Mouse (Mus musculus): ENCODE results near the gene Sec22c. TPM values are rescaled to one million over a fixed set of nuclear protein-coding genes. Genes with fewer than 3 reads are reported as not detected.

Gene Sec22c
- polyA plus RNA-seq, 1 experiment from 2014 or later = 5.7 TPM

- Histone ChIP-seq H3K36me3 (peaks cover 12% of the 10 kb centered on the region; the same call in 1 of the 2 replicates), H3K4me2 (no peak overlapping the region), H3K27me3 (no peaks in the 10 kb centered on the region), H3K4me3 (no peak overlapping the region), H3K9ac (no peak overlapping the region), H3K9me3 (replicated peaks) (no peaks in the 10 kb centered on the region), H3K4me1 (replicated peaks) (no peaks in the 10 kb centered on the region), H3K27ac (no peak overlapping the region)
- 77% methylated on average over 15 of the region's 15 CpGs for WGBS
- ATAC-seq (replicated peaks; ENCODE audit: insufficient number of reproducible peaks, insufficient read depth, low FRiP score, low read depth) = no peak
Observed at GRCm38 (mm10) chr9:121690200-121690651, 15.1 kb downstream of the Sec22c start.

DNA sequence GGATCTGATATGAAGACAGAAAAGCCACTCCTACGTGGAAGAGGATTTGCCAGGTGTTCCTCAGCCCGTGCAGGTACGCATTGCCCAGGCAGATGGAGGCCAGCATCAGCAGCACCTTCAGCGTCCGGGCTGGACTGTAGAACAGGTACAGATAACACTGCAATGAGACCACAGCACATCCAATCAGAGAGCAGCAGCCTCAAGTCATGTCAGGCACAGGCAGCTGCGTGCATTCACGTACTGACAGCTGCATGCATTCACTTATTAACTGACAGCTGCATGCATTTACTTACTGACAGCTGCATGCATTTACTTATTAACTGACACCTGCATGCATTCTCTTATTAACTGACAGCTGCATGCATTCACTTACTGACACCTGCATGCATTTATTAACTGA lies 20.6 kb downstream of the Sec22c start:
- H3K27me3 ChIP-seq = no peaks in the 10 kb centered on the region
- no peak overlapping the region for H3K9ac ChIP-seq
- peaks cover 19% of the 10 kb centered on the region; the same call in 1 of the 2 replicates for H3K36me3 ChIP-seq
- H3K4me3 ChIP-seq = no peak overlapping the region
- H3K27ac ChIP-seq = no peak overlapping the region
- H3K4me1 ChIP-seq (replicated peaks) = no peaks in the 10 kb centered on the region
- no peak for ATAC-seq (replicated peaks; ENCODE audit: insufficient number of reproducible peaks, insufficient read depth, low FRiP score, low read depth)
- no peaks in the 10 kb centered on the region for H3K9me3 ChIP-seq (replicated peaks)
- H3K4me2 ChIP-seq = no peak overlapping the region
- 75% methylated on average over 7 of the region's 7 CpGs for WGBS

GRCm38 (mm10) chr9:121682037-121682680 lies 23.1 kb downstream of the Sec22c start:
- Histone ChIP-seq H3K9me3 (replicated peaks) (no peaks in the 10 kb centered on the region), H3K4me3 (no peak overlapping the region), H3K27me3 (no peaks in the 10 kb centered on the region; the same call in 1 of the 2 replicates), H3K4me1 (replicated peaks) (no peaks in the 10 kb centered on the region), H3K4me2 (no peak overlapping the region), H3K27ac (no peak overlapping the region), H3K36me3 (peaks cover 12% of the 10 kb centered on the region; the same call in 1 of the 2 replicates), H3K9ac (no peak overlapping the region)
- ATAC-seq (replicated peaks; ENCODE audit: insufficient number of reproducible peaks, insufficient read depth, low FRiP score, low read depth) = no peak
- WGBS = 73% methylated on average over 18 of the region's 18 CpGs

GRCm38 (mm10) chr9:121681191-121681590 lies 24.1 kb downstream of the Sec22c start:
- Histone ChIP-seq H3K4me1 (replicated peaks) (no peaks in the 10 kb centered on the region), H3K4me2 (no peak overlapping the region), H3K27me3 (no peaks in the 10 kb centered on the region; the same call in 1 of the 2 replicates), H3K27ac (no peak overlapping the region), H3K9ac (no peak overlapping the region), H3K4me3 (no peak overlapping the region), H3K9me3 (replicated peaks) (no peaks in the 10 kb centered on the region), H3K36me3 (peaks cover 12% of the 10 kb centered on the region; the same call in 1 of the 2 replicates)
- WGBS = 66% methylated on average over 8 of the region's 8 CpGs
- no peak for ATAC-seq (replicated peaks; ENCODE audit: insufficient number of reproducible peaks, insufficient read depth, low FRiP score, low read depth)

DNA sequence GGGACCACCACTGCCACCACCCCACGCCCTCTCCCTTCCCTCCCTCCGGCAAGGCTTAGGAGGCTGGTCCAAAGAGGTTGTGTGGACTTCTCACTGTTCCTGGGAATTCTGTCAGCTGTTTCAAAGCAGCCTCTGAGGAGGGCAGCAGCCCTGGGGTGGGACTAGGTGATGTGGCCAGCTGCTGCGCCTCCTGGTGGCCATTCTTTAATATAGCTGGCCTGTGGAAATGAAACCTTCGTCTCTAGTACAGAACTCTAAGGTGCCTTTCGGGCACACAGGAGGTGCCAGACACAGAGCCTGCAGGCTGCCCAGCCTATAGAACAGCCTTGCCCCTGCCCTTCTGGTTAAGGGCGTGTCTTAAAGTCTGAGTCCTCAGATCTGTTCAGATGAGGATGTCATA lies 25.7 kb downstream of the Sec22c start:
- Histone ChIP-seq H3K27ac (no peak overlapping the region), H3K9me3 (replicated peaks) (no peaks in the 10 kb centered on the region), H3K36me3 (peaks cover 4% of the 10 kb centered on the region; the same call in 1 of the 2 replicates), H3K4me1 (replicated peaks) (no peaks in the 10 kb centered on the region), H3K9ac (no peak overlapping the region), H3K4me3 (no peak overlapping the region), H3K27me3 (no peaks in the 10 kb centered on the region; the same call in 1 of the 2 replicates), H3K4me2 (no peak overlapping the region)
- WGBS = 21% methylated on average over 6 of the region's 6 CpGs
- peak; percentile 56; the same call in 1 of the 2 replicates for ATAC-seq (replicated peaks; ENCODE audit: insufficient number of reproducible peaks, insufficient read depth, low FRiP score, low read depth)

DNA sequence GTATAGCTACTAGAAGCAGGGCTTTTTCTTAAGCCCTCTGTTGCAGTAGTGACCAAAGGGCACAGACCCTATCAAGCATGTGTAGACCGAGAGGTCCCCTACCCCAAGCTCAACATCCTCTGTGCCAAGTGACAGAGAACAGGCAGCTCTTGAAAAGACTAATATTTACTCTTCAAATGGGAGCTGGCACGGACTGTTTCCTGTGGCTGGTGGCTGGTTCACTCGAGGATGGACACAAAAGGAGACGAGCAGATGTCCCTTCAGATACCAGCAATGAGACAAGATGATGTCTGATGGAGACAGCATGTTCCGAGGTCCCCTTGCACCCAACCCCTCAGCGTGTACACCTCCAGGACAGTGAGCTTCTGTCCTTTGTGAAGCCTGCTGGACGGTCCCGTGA lies 27.8 kb downstream of the Sec22c start:
- 57% methylated on average over 8 of the region's 8 CpGs for WGBS
- Histone ChIP-seq H3K27me3 (no peaks in the 10 kb centered on the region; the same call in 1 of the 2 replicates), H3K36me3 (no peaks in the 10 kb centered on the region), H3K4me3 (no peak overlapping the region), H3K4me1 (replicated peaks) (peaks cover 5% of the 10 kb centered on the region), H3K9me3 (replicated peaks) (no peaks in the 10 kb centered on the region), H3K9ac (no peak overlapping the region), H3K27ac (no peak overlapping the region), H3K4me2 (no peak overlapping the region)
- no peak for ATAC-seq (replicated peaks; ENCODE audit: insufficient number of reproducible peaks, insufficient read depth, low FRiP score, low read depth)

DNA sequence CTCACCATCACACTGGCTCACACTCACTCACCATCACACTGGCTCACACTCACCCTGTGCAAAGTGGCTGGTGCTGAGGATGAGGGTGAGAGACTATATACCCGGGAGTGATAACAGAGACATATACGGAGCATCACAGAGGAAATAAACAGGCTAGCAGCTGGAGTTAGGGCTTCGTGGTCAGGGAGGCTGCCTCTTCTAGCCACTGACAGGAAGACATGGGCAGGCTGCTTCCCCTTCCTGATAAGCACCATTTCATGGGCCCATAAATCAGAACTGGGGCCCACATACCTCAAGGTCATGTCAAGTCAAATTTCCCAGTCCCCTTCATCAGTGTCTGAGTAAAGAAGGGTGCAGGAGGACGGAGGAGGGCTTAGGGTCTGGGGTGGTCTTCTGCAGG lies 28.2 kb downstream of the Sec22c start:
- H3K9me3 ChIP-seq (replicated peaks) = no peaks in the 10 kb centered on the region
- no peaks in the 10 kb centered on the region for H3K36me3 ChIP-seq
- H3K27me3 ChIP-seq = no peaks in the 10 kb centered on the region; the same call in 1 of the 2 replicates
- H3K4me2 ChIP-seq = no peak overlapping the region
- no peak for ATAC-seq (replicated peaks; ENCODE audit: insufficient number of reproducible peaks, insufficient read depth, low FRiP score, low read depth)
- 48% methylated on average over 4 of the region's 4 CpGs for WGBS
- H3K27ac ChIP-seq = no peak overlapping the region
- no peak overlapping the region for H3K4me3 ChIP-seq
- no peak overlapping the region for H3K9ac ChIP-seq
- peaks cover 9% of the 10 kb centered on the region for H3K4me1 ChIP-seq (replicated peaks)

DNA sequence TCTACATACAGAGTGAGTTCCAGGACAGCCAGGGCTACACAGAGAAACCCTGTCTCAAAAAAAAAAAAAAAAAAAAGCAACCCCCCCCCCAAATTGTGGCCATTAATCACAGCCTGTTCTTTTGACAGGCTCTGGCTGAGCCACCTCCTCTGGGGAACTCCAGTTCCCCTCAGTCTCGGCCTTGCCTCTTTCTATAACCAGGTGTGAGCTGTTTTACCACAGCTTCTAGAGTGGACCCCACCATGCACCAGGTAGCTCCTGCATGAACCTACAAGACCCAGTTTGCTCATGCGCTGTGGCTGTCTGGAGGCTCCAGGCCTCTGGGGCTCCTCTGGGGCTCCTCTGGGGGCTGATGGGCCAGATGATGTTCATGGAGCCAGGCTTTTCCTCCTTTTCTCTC lies 29.7 kb downstream of the Sec22c start:
- Histone ChIP-seq H3K27ac (no peak overlapping the region), H3K36me3 (no peaks in the 10 kb centered on the region), H3K27me3 (peaks cover 7% of the 10 kb centered on the region), H3K4me3 (no peak overlapping the region), H3K4me1 (replicated peaks) (peaks cover 24% of the 10 kb centered on the region), H3K9ac (no peak overlapping the region), H3K9me3 (replicated peaks) (no peaks in the 10 kb centered on the region), H3K4me2 (no peak overlapping the region)
- ATAC-seq (replicated peaks; ENCODE audit: insufficient number of reproducible peaks, insufficient read depth, low FRiP score, low read depth) = no peak
- WGBS = 83% methylated on average over 2 of the region's 2 CpGs

DNA sequence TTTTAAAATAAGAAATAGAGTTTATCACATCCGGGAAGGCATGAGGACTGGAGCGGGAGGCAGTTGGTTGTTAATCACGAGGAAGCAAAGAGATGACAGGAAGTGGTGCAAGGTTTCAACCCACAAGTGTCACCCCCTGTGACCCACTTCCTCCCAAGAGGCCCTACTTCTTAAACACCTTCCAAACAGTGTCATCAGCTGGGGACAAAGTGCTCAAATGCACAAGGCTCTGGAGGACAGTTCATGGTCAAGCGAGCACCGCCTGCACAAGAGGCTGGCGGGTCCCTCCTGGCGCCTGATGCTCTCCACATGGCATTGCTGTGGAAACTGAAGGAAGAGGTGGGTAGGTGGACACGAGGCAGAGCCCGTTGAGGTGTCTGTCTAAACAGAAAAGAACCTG lies 30.3 kb downstream of the Sec22c start:
- H3K9me3 ChIP-seq (replicated peaks) = no peaks in the 10 kb centered on the region
- H3K36me3 ChIP-seq = no peaks in the 10 kb centered on the region
- H3K9ac ChIP-seq = no peak overlapping the region
- H3K27me3 ChIP-seq = peaks cover 11% of the 10 kb centered on the region
- ATAC-seq (replicated peaks; ENCODE audit: insufficient number of reproducible peaks, insufficient read depth, low FRiP score, low read depth) = no peak
- no peak overlapping the region for H3K4me3 ChIP-seq
- H3K4me2 ChIP-seq = no peak overlapping the region
- 76% methylated on average over 9 of the region's 9 CpGs for WGBS
- H3K27ac ChIP-seq = no peak overlapping the region
- H3K4me1 ChIP-seq (replicated peaks) = peaks cover 28% of the 10 kb centered on the region

DNA sequence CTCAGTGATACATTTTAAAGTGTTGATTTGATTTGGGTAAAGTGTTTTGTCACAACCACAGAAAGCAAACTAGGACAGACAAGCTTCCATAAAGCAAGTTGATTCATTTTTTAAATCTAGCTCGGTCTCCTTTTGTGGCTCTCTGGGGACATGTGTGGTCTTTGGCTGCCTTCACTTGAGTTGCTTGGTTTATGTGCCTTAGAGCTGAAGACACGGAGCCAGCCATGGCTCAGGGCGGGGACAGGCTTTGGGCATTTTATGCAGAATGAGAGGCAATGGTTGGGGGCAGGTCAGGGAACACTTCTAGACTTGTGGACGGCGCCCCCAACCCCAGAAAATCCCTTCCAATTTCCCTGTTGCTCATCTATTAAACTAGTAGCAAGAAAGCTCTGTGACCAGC lies 31.6 kb downstream of the Sec22c start:
- ATAC-seq (replicated peaks; ENCODE audit: insufficient number of reproducible peaks, insufficient read depth, low FRiP score, low read depth) = no peak
- Histone ChIP-seq H3K9ac (no peak overlapping the region), H3K9me3 (replicated peaks) (no peaks in the 10 kb centered on the region), H3K4me1 (replicated peaks) (peaks cover 40% of the 10 kb centered on the region), H3K27ac (no peak overlapping the region), H3K4me3 (no peak overlapping the region), H3K4me2 (no peak overlapping the region), H3K36me3 (no peaks in the 10 kb centered on the region), H3K27me3 (peaks cover 24% of the 10 kb centered on the region)
- WGBS = 87% methylated on average over 5 of the region's 5 CpGs

- H3K4me1 ChIP-seq (replicated peaks) = peaks cover 40% of the 10 kb centered on the region
- peak; percentile 54 for ATAC-seq (replicated peaks; ENCODE audit: insufficient number of reproducible peaks, insufficient read depth, low FRiP score, low read depth)
- no peaks in the 10 kb centered on the region for H3K9me3 ChIP-seq (replicated peaks)
- peak overlapping the region; percentile 21; the same call in 1 of the 2 replicates for H3K9ac ChIP-seq
- 0 out of 2 replicates have a peak overlapping the region, but pooled peaks have one; percentile 53 for H3K27ac ChIP-seq
- H3K4me3 ChIP-seq = no peak overlapping the region
- peaks cover 38% of the 10 kb centered on the region for H3K27me3 ChIP-seq
- no peaks in the 10 kb centered on the region for H3K36me3 ChIP-seq
- 28% methylated on average over 5 of the region's 5 CpGs for WGBS
- H3K4me2 ChIP-seq = 0 out of 2 replicates have a peak overlapping the region, but pooled peaks have one; percentile 15
Observed at GRCm38 (mm10) chr9:121672311-121672710, 33.0 kb downstream of the Sec22c start.

DNA sequence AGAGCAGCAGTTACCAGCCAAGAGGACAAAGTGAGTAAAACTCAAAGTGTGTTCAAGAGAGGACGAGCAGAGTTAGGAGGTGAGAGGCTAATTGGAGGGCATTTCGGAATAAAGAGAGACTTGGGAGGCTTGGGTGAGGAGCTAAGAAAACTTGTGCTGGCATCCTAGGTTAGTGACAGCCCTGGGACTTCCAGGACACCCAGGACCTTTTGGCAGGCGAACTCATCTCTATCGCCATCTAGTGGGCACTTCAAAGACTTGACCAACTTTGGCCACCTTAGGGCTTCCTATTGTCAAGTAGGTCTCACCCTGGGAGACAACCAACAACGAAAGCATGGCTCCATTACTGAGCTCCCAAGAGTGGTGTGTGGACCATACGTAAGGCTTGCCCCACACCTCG lies 34.0 kb downstream of the Sec22c start:
- H3K27ac ChIP-seq = no peak overlapping the region
- ATAC-seq (replicated peaks; ENCODE audit: insufficient number of reproducible peaks, insufficient read depth, low FRiP score, low read depth) = no peak
- H3K36me3 ChIP-seq = no peaks in the 10 kb centered on the region
- H3K4me2 ChIP-seq = no peak overlapping the region
- H3K9me3 ChIP-seq (replicated peaks) = no peaks in the 10 kb centered on the region
- H3K4me1 ChIP-seq (replicated peaks) = peaks cover 40% of the 10 kb centered on the region
- WGBS = 32% methylated on average over 7 of the region's 7 CpGs
- no peak overlapping the region for H3K4me3 ChIP-seq
- H3K27me3 ChIP-seq = peaks cover 47% of the 10 kb centered on the region
- no peak overlapping the region for H3K9ac ChIP-seq

Data from heart, embryonic 15.5 days (tissue).